Mouse (Mus musculus) frontal cortex, adult (tissue): ENCODE results near the gene Plxna3.
"Not testable (repeated sequence)": the region's sequence is repeated elsewhere in the genome, so short reads cannot be mapped to it uniquely, and the experiment has no call there.

Experiments used
- ATAC-seq: cut with Nextera tagmentation; 2 replicates; pipeline ENCODE4 v1.9.2; 2017; ENCODE audit warnings: mild to moderate bottlenecking, moderate library complexity, mixed read lengths; ENCODE audit not compliant: low TSS enrichment

Gene Plxna3

DNA sequence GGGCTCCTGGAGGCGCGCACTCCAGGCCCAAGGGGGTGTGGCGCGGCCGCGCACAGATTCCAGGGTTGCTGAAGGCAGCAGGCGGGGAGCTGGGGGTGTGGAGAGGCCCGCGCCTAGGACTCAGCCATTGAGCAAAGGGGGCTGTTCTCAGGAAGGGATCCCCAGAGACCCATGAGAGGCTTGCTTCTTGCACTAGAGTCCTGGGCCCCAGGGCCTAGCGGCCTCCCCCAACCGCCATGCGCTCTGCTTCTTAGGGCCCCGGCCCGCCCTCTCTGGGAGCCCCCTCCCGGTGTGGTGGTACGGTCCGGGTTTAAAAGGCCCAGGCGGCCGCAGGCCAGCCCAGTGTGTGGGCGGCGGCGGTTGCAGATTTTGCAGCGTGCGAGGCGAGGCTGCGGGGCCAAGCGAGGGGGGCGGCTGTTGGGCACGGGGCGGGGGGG is at the start of gene Plxna3:
TSS of gene Plxna3 (plus strand) at position 342 of the 437 bp plus-strand sequence.
- peak; percentile 87 for ATAC-seq

DNA sequence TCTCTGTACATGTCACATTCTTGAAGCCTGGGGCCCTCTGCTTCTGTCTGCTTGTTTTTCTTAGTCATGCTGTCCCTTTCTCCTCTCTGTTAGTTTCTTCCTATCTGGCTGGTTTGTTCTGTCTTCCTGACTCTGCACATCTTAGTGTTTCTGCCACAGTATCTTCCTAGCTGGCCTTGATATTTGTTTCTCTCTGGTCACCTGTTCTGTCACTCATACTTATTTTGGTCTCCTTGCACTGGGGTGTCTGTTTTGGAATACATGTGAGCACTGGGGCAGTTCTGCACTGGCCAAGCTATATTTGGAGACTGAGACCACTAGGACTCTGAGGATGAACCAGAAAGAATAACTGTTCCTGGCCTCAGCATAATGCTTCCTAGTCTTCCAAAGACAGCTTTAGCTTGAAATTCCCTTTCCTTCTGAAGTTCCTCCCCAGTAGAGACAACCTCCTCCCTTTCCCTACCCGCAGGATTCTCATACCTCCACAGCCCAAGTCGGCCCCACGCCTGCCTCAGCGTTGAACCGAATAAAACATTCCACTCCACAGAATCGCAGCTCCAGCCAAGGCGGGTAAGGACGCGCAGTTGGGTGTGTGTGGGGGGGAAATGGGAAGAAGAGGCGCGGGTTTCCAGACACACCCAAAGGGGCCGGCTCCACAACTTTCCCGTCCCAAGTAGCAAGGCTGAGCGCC is 47.7 kb upstream of the Plxna3 start:
- ATAC-seq, result no peak

DNA sequence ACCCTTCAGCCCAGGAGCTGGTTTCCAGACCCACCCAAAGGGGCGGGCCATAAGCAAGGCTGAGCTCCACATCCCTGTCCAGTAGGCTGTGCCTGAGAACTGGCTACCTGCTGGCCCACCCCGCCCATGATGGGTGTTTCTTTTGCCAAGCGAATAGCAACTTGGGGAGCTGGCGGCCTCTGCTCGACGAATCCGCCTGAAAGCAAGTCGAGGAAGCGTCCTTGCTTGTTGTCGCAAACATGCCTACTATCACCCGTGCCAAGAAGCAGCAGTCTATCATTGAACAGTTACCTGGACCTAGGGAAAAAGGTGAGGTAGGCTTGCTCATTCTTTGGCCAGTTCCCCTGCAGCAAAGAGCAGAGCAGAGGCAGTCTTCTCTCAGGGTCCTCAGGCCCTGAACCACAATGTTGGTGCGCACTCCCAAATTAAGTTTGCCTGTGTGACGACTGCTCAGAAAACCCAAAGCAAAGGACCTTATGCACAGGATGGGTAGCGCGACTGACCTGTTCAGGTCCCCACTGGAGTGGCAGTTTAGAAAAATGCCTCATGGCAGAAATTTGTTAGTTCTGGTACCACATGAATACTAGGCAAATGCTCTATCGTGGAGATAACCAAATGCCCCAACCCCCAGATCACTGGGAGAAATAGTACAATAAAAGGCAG is 47.0 kb upstream of the Plxna3 start, which contains the start of the genes Taz and Dnase1l1:
TSS of gene Taz (plus strand) at position 181 of the 663 bp plus-strand sequence.
TSS of gene Dnase1l1 (minus strand) at position 606 of the 663 bp plus-strand sequence.
- peak; percentile 89 for ATAC-seq

DNA sequence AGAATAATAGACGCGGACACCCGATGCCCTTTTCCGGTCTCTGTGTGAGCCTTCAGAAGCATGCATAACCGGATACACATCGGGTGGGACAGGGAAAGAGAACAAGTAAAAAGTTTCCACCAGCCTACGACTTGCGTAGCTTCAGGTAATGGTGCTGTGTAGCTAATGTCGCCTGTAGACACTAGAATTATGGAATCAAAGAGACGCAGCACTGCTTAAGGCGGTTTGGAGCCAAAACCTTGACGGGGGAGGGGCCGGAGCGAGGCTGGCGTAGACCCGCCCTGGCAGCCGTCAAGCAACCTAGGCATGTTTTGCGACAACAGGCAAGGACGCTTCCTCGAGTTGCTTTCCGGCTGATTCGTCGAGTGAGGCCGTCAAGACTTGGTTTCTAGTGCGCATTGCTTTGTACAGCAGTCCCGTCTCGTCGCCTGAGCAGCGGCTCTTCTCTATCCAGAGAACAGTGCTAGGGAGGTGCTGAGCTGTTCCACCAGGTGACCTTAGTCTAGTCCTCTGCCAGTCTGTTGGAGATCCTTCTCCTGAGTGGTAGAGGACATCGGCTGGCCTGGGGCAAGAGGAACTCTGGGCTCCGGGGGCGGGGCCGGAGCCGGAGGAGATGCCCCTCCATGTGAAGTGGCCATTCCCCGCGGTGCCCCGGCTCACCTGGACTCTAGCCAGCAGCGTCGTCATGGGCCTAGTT is 46.3 kb upstream of the Plxna3 start:
- ATAC-seq, result peak; percentile 84

DNA sequence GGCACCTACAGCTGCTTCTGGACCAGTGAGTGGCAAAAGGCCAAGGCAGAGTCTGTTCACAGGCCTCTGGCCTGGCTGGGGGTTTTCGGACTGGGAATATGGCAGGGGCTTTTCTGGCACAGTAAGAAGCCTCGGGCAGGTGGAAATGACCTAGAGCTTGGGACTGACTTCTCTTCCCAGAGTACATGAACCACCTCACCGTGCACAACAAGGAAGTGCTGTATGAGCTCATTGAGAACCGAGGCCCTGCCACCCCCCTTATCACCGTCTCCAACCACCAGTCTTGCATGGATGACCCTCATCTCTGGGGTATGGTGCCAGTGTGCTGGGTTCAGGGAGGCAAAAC is 45.8 kb upstream of the Plxna3 start:
- ATAC-seq, result 0 out of 2 replicates have a peak, but pooled peaks have one; percentile 3

DNA sequence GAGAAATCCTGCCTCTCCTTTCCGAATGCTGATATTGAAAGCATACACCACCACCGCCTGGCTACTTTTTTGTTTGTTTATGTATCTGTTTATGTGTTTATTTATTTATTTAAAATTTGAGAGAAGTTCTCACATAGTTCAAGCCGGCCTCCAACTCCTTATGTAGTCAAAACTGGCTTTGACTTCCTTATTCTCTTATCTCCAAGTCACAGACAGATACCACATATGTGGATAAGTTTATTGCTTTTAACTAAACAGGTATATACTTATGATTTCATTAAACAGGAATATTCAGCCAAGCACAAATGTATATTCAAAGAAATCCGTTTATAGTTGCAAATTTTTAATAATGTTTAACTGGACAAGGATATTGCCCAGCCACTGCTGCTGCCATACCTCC is 35.4 kb upstream of the Plxna3 start:
- ATAC-seq, result no peak

DNA sequence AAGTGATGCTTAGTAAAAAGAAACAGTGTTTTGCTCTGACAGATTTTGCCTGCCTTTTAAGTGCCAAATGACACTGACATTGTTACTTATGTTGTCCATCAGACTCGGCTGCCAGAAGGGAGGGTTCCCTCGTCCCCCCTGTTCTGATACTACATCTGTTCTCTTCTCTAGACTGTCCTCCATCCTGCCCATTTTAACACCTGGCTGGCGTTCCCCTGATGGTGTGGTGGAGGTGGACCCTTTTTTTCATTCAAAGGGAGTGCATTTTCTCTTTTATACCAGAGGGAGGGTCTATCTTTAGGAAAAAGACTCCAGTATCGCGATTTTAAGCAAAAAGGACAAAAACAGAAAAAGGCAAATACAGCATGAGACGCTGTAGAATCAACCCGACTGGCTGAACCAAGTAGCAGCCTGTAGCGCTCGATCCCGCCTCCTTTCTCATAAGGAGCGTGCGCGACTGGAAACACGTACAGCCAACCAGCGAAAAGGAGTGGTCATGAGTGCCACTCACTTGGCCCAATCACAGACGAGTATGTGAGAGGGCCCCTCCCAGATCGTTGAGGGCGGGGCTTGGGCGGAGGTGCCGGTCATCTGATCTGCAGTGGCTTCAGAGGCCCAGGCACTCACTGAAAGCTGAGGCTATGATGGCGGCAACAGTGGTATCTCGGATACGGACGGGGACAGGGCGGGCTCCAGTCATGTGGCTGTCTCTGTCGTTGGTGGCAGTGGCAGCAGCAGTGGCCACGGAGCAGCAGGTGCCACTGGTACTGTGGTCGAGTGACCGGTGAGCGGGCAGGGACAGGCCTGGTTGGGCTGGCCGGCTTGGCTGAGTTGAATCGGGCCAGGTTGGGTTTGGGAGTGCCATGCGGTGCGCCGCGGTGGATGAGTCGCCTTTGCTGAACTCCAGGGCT is 32.1 kb upstream of the Plxna3 start, which contains the start of gene Atp6ap1:
TSS of gene Atp6ap1 (plus strand) at position 560 of the 911 bp plus-strand sequence.
- peak; percentile 99 for ATAC-seq

DNA sequence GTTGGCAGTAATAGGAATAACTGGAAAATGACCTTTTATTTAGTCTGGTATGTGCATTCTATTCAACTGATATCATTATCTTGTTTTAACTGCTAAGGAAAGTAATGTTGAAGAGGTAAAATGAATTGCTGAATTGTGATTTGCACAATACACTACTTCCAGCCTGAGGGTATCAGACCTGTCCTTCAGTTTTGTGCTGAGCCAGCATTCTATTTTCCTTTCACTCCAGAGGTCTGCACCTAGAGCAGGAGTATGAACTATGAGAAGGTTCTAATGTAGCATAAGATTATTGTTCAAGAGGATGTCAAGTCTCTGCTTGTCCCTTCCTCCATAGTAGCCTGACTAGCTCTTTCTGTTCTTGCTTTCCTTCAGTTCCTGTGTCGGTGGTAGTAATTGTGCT is 30.5 kb upstream of the Plxna3 start:
- ATAC-seq, result no peak

DNA sequence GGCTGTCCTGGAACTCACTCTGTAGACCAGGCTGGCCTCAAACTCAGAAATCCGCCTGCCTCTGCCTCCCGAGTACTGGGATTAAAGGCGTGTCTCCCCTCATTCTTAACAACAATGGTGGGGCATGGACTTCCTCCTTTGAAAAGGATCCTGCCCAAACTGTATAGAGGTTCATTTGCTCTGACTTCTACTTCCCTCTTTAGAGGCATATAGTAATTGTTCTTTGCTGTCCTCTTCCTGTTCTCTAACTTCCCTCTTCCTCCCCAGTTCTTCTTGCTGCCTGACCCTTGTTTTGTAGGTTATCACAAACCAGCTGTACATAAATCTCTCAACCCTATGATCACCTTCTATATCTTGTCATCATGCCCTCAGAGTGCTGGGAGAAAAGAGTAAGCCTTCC is 29.1 kb upstream of the Plxna3 start:
- no peak for ATAC-seq

DNA sequence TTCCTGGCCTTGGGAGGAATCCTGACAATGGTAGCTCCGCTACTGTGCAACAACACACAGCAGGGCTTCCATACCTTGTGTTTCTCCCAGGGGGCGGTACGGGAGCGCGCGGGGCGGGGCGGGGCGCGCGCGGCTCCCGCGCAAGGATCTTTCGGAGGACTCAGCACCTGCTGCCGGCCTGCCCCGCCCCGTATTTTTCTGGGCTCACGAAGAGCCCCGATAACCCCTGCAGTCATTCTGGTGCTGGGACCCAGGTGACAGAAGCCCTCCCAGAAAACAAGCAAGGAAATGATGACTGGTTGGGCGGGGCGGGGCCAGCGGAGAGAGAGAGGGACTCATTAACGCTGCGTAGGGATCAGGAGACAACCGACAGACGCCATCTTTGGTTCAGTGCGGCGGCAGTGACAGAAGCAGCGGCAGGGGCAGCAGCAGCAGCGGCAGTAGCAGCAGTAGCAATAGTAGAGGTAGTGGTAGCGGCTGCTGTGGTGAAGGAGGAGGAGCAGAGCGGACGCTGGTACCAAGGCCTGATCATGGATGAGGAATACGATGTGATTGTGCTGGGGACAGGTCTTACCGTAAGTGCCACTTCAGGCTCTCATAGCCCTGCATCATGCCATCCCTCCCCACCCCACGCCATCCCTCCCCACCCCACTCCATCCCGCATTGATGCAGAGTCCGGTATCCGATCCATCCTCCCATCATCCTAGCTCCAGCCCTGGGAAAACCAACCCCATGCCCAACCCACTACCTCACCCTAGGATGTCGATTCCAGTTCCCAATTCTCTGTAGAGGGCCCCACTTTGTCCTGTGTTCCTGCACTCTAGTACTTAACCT is 23.8 kb upstream of the Plxna3 start, which contains the start of gene Gdi1:
TSS of gene Gdi1 (plus strand) at position 132 of the 834 bp plus-strand sequence.
- ATAC-seq, result peak; percentile 89

DNA sequence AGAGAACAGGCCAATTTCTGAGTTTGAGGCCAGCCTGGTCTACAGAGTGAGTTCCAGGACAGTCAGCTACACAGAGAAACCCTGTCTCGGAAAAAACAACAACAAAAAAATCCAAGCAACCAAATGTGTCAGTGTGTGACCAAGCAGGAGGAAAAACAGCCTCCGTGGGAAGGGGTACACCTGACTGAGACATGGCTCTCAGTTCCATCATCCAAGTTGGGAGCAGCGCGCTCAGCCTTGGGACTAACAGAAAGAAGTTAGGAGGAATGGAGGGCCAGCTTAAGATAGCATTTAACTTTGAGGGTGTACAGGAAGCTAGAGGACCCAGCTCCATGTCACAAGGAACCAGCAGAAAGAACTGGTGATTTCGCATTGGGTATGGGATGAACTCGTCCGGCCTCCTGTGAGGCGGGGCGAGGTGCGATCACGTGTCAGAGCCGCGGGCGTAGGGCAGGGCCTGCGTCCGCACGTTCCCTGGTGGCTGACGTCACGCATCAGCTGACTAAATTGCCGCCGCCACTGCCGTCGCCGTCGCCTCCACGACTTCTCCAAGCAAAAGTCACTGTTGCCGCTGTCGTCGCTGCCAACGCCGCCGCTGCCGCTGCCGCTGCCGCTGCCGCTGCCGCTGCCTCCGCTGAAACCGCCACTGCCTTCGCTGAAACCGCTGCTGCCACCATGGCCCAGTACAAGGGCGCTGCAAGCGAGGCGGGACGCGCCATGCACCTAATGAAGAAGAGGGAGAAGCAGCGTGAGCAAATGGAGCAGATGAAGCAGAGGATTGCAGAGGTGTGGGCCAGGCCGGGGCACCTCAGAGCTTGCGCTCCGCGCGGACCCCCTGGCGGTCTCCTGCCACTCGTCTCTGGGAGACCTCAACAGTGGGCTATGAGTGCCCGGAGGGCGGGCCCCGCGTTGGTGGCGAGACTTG is 16.1 kb upstream of the Plxna3 start, which contains the start of gene Fam50a:
TSS of gene Fam50a (plus strand) at position 494 of the 925 bp plus-strand sequence.
- peak; percentile 97 for ATAC-seq

DNA sequence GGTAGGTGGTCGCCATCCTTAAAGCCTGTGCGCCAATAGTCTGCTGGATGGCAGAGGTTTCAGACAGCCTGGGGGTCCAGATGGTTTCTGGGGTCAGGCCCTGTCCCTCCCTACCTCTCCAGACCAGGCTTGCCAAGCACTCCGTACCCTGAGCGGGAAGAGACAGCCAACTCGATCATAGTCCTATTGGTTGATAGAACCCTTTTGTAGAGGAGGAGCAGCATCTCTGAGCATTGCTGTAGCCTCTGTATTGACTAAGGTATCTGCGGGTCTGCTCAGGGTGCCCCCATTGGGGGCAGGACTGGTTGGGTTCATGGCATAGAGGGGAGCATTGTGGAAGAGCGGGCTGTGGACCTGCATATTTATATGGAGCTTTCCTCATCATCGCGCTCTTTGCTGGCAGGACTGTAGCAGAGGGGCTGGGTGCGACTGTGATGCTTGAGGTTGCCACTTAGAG is 377 bp downstream of the Plxna3 start:
- peak; percentile 35; the same call in 1 of the 2 replicates for ATAC-seq

DNA sequence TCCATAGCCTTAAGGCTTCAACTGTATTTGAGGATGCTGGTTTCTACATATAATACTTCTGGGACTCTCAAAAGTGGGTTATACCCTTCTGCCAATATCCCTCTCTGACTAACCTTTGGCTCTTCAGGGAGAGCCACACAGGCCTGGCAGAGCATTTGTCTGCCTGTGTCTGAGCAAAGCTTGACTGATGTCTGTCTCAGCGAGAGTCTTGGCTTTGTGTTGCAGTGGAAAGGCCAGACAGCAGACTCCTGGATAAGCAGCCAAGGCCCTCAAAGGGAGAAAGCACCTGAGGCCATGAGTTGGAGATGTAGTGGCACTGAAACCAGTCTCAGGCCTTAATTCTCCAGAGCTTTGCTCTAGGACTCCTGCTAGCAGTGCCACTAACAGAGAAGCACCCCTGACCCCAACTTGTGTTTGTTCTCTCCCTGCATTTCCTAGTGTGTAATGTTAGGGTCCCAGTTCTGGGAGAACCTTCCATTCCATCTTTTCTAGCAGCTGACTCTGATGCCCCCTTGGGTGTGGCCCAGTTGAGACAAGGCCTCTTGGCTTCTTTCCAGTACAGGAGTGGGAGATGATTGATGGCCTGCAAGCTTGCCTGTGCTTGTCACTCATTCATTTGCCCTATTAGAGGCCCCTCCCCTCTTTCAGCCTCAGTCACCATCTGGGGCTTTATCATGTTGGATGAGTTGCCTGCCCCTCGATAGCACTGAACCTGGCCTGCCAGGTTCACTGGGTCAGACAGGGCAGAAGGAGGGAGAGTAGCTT is 1.5 kb downstream of the Plxna3 start:
- no peak for ATAC-seq

DNA sequence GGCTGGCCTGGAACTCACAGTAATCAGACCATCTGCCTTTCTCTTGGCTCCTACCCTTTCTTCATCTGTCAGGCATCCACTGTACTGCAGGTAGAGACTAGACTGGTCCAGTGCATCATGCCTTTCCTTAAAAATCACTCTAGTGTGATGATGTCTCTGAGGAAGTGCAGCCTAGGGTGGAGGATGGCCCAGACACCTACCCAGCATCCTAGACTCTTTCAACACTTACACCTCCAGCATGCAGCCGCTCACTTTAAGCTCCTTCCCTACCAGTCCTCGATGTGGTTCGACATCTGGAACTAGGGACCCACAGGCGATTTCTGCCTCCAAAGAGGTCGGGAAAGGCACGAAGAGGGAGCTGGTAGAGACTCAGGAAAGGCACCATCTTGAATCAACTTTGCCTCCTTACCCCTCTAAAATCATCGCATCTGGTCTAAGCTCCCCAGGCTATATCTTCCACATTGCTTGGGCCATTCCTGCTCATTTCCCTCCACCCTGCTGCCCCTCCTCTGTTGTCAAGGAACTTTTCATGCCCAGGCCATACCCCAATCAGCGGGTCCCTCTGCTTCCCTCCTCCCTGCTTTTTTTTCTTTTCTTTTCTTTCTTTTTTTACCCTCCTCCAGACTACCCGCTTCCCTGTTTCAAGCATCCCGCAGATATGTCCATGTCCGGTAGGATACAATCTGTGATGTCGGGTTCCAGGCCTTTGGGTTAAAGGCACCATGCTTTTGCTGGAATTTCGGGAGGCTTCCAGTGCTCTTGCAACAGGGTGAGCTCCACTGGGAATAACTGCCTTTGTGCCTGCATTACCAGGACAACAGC is 24.0 kb downstream of the Plxna3 start:
- ATAC-seq, result peak; percentile 56

DNA sequence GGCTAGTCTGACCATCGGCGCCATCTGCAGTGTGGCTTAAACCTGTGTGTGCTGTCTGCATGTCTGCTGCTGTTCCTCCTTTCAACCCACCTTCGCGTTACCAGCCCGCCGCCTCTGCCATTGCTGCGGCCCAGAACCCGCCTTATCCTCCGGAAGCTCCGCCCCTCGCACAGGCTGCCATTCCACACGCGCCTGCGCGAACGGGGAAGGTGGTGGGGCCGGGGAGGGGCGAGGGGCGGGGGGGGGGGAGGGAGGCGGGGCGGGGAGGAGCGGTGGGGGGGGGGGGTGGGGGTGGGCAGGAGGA is 24.6 kb downstream of the Plxna3 start, which contains the start of gene Lage3:
TSS of gene Lage3 (minus strand) at position 152 of the 304 bp plus-strand sequence.
- ATAC-seq, result peak; percentile 99

DNA sequence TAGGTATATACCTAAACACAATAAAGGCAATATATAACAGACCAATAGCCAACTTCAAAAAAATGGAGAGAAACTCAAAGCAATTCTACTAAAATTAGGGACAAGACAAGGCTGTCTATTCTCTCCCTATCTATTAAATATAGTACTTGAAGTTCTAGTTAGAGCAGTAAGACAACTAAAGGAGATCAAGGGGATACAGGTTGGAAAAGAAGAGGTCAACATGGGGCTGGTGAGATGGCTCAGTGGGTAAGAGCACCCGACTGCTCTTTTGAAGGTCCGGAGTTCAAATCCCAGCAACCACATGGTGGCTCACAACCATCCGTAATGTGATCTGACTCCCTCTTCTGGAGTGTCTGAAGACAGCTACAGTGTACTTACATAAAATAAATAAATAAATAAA is 28.2 kb downstream of the Plxna3 start:
- ATAC-seq, result not testable (repeated sequence)

DNA sequence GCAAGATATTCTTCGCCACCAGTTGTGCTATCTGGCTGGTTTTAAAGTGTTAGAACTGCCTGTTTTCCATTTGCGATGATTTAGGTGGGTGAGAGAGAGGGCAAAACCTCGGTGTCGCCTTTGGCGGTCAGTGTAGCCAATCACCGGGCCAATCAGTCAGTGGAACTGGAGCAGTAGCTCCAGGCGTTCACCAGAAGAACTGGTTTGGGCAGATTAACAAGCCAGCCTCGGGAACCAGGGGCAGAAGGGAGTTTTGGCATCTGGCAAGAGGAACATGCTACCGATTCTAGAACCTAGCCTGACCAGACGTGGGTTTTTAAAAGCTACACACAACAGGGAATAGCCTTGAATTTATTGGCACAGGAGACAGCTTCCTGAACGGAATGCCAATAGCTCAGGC is 30.3 kb downstream of the Plxna3 start:
- ATAC-seq, result no peak
